Mouse (Mus musculus) neural tube, embryonic 14.5 days (tissue): ENCODE data around the gene Cep41. TPM values are rescaled to one million over a fixed set of nuclear protein-coding genes. Genes with fewer than 3 reads are reported as not detected.
A peak's percentile ranks its signal among the peaks of the same experiment; 100 is the strongest.

Experiments used
- ATAC-seq: fragments of 200-750 bp; cut with Nextera tagmentation; 2 replicates; pipeline ENCODE4 v1.8.0; 2017; ENCODE audit warnings: low read depth, mild to moderate bottlenecking, moderate TSS enrichment, moderate library complexity
- H3K27ac ChIP-seq: fragments of 300-500 bp; sonication (generic); 2 replicates; pipeline ENCODE4 v1.5.1; 2014; ENCODE audit warnings: low read depth, mild to moderate bottlenecking, control low read depth, low read length, moderate library complexity, mixed read lengths
- H3K27me3 ChIP-seq: fragments of 300-500 bp; sonication (generic); 2 replicates; pipeline ENCODE4 v1.6.1; 2014; ENCODE audit warnings: low read length; ENCODE audit not compliant: control insufficient read depth, insufficient read depth
- H3K36me3 ChIP-seq: fragments of 300-500 bp; sonication (generic); 2 replicates; pipeline ENCODE4 v1.6.1; 2014; ENCODE audit warnings: low read length, mixed read lengths; ENCODE audit not compliant: control insufficient read depth, insufficient read depth
- H3K4me1 ChIP-seq: fragments of 300-500 bp; sonication (generic); 2 replicates; pipeline ENCODE4 v1.6.1; 2014; ENCODE audit warnings: low read length; ENCODE audit not compliant: control insufficient read depth, insufficient read depth
- H3K4me2 ChIP-seq: fragments of 300-500 bp; sonication (generic); 2 replicates; pipeline ENCODE4 v1.6.1; 2014; ENCODE audit warnings: mild to moderate bottlenecking, low read depth, low read length, control low read depth
- H3K4me3 ChIP-seq: fragments of 300-500 bp; sonication (generic); 2 replicates; pipeline ENCODE4 v1.5.1; 2014; ENCODE audit warnings: low read depth, low read length, control low read depth, mixed read lengths
- H3K9ac ChIP-seq: fragments of 300-500 bp; sonication (generic); replicated peaks from 2 replicates; pipeline ENCODE4 v1.6.1; 2014; ENCODE audit warnings: low read depth, mild to moderate bottlenecking, control low read depth, low read length, mixed read lengths
- H3K9me3 ChIP-seq: fragments of 300-500 bp; sonication (generic); 2 replicates; pipeline ENCODE4 v1.6.1; 2016; ENCODE audit warnings: low read length; ENCODE audit not compliant: control insufficient read depth
- WGBS: fragments of 180-500 bp; shearing (Covaris S2); extraction: QIAGEN DNeasy Blood & Tissue Kit; methylation state at CpG from one replicate; pipeline ENCODE4 v1.1.7; 2014; 5-methylcytosine and 5-hydroxymethylcytosine counted together
- polyA plus RNA-seq: library from polyadenylated mRNA; unstranded; fragments of >200 nt; fragmentation: Nextera tagmentation; extraction: Ambion mirVana; gene quantifications from 2 replicates; pipeline ENCODE4 v1.2.1, GENCODE M21; 2014

The Cep41 gene
- polyA plus RNA-seq, 1 experiment from 2014 or later: 12.6 TPM

- Histone ChIP-seq H3K9ac (no peak overlapping the region), H3K9me3 (no peaks in the 10 kb centered on the region), H3K4me3 (no peak overlapping the region), H3K27ac (peak overlapping the region; percentile 49; the same call in 1 of the 2 replicates), H3K36me3 (no peaks in the 10 kb centered on the region), H3K4me2 (no peak overlapping the region), H3K27me3 (no peaks in the 10 kb centered on the region), H3K4me1 (peaks cover 30% of the 10 kb centered on the region)
- ATAC-seq: no peak
- 29% methylated on average over 9 of the region's 9 CpGs for WGBS
These were observed 40.9 kb downstream of the Cep41 start for GRCm38 (mm10) chr6:30652425-30653188.

DNA sequence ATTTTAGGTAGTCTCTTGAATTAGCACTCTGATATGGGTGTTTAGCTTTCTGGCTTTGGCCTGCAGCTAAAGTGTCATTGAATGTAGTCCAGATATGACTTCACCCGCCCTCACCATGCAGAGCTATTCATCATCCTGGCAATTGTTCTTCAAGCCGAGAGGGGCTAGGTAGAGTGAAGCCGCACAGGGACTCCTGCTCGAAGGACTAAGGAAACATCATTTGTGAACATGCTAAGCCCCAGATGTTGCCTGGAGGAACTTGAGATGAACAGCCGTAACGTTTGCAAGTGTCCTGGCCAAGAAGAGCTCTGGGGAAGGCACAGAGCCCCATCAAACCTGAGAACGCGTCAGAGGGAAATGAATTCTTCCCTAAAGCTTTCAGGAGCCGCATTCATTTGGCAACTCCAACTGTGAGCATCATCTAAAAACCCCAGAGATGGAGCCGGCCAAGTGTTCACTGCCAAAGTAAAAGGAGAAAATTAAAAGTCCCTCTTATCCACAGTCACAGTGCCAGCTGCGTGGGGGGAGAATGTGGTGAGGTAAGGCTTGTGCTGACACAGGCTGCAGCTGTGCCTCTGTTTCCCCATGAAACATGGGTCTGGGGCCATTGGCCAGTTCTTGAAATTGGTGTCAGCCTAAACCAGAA, 43.8 kb downstream of the Cep41 start:
- Histone ChIP-seq H3K4me1 (peaks cover 22% of the 10 kb centered on the region), H3K4me2 (no peak overlapping the region), H3K4me3 (no peak overlapping the region), H3K27ac (no peak overlapping the region), H3K27me3 (no peaks in the 10 kb centered on the region), H3K36me3 (no peaks in the 10 kb centered on the region), H3K9me3 (no peaks in the 10 kb centered on the region), H3K9ac (no peak overlapping the region)
- no peak for ATAC-seq
- 52% methylated on average over 11 of the region's 11 CpGs for WGBS

GRCm38 (mm10) chr6:30645379-30645778, 48.2 kb downstream of the Cep41 start:
- Histone ChIP-seq H3K4me1 (0 out of 2 replicates have a peak, but pooled peaks cover 4% of the 10 kb centered on the region), H3K27me3 (no peaks in the 10 kb centered on the region), H3K4me3 (no peak overlapping the region), H3K9ac (no peak overlapping the region), H3K36me3 (no peaks in the 10 kb centered on the region), H3K27ac (no peak overlapping the region), H3K9me3 (no peaks in the 10 kb centered on the region), H3K4me2 (no peak overlapping the region)
- WGBS: 61% methylated on average over 6 of the region's 6 CpGs
- no peak for ATAC-seq

DNA sequence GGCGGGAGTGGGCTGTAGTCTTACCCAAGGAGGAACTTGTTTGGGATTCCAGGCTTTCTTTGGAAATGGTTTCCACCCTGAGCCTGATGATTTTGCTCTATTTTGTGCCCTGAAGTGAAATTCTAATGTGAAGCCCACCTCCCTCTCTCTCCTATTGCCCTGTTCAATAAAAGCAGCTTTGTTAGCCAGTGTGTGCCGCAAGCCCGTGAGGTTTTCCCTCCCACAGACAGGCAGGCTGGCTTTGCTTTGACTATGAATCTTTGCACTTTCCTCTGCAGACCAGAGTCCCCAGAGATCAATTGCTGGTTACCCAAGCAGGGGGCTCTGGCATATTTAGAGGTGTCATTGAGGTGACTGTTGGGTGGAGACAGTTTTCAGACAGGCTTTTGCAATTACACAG, 49.1 kb downstream of the Cep41 start:
- ATAC-seq: no peak
- no peak overlapping the region for H3K27ac ChIP-seq
- no peak overlapping the region for H3K9ac ChIP-seq
- no peaks in the 10 kb centered on the region for H3K9me3 ChIP-seq
- no peaks in the 10 kb centered on the region for H3K36me3 ChIP-seq
- H3K4me2 ChIP-seq: no peak overlapping the region
- WGBS: 36% methylated on average over 3 of the region's 3 CpGs
- H3K4me1 ChIP-seq: 0 out of 2 replicates have a peak, but pooled peaks cover 2% of the 10 kb centered on the region
- no peaks in the 10 kb centered on the region for H3K27me3 ChIP-seq
- no peak overlapping the region for H3K4me3 ChIP-seq

- no peak for ATAC-seq
- Histone ChIP-seq H3K9ac (no peak overlapping the region), H3K27me3 (no peaks in the 10 kb centered on the region), H3K36me3 (no peaks in the 10 kb centered on the region), H3K27ac (peak overlapping the region; percentile 4; the same call in 1 of the 2 replicates), H3K4me3 (no peak overlapping the region), H3K4me2 (no peak overlapping the region), H3K9me3 (no peaks in the 10 kb centered on the region), H3K4me1 (no peaks in the 10 kb centered on the region)
- 74% methylated on average over 12 of the region's 12 CpGs for WGBS
These were observed 49.7 kb downstream of the Cep41 start for GRCm38 (mm10) chr6:30643694-30644460.

- no peak within 1 kb of the TSS for H3K4me3 ChIP-seq
- H3K9ac ChIP-seq: no peak within 1 kb of the TSS
- no peak for ATAC-seq
- H3K36me3 ChIP-seq: no peaks in the 10 kb centered on the region
- WGBS: 95% methylated on average over 5 of the region's 5 CpGs
- H3K4me2 ChIP-seq: no peak within 1 kb of the TSS
- no peaks in the 10 kb centered on the region for H3K9me3 ChIP-seq
- H3K4me1 ChIP-seq: no peaks in the 10 kb centered on the region
- no peaks in the 10 kb centered on the region for H3K27me3 ChIP-seq
- H3K27ac ChIP-seq: no peak within 1 kb of the TSS
These were observed 54.8 kb downstream of the Cep41 start, which contains the start of gene Cpa1 for GRCm38 (mm10) chr6:30638674-30639268. Gene Cpa1, plus strand, starts transcription at chr6:30639218.

DNA sequence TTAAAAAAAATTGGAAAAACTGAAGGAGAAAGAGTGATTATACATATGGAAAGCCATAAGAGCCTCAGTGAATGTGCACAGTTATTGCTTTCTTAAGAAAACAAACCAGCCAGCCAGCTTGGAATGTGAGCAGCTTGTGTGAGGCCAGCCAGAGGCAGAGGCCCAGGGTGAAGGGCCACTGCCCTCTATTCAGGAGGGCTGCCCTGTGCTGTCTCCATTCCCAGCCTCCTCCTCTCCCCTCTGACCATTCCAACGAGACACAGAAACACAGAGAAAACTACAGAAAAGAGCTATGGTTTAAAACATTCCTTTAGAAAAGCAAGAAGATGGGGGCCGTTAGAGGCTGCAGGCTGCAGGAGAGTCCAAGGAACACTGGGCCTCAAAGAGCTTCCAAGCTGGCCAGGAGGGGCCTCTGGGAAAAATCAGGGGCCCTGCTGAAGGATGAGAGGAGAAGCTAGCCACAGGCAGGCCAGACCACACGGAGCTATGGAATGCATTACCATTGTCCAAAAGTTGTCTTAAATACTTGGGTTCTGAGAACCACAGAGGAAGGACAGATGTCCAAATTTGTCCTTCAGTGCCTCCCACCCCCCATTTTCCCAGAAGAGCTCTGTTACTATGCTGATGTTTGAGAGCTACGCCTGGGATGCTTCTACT, 57.2 kb downstream of the Cep41 start:
- H3K9ac ChIP-seq: no peak overlapping the region
- H3K4me1 ChIP-seq: no peaks in the 10 kb centered on the region
- no peak overlapping the region for H3K4me2 ChIP-seq
- no peak; the same call in 1 of the 2 replicates for ATAC-seq
- H3K27me3 ChIP-seq: no peaks in the 10 kb centered on the region
- no peak overlapping the region; the same call in 1 of the 2 replicates for H3K27ac ChIP-seq
- WGBS: 29% methylated on average over 4 of the region's 4 CpGs
- H3K9me3 ChIP-seq: no peaks in the 10 kb centered on the region
- no peaks in the 10 kb centered on the region for H3K36me3 ChIP-seq
- no peak overlapping the region for H3K4me3 ChIP-seq

- Histone ChIP-seq H3K36me3 (no peaks in the 10 kb centered on the region), H3K27me3 (no peaks in the 10 kb centered on the region), H3K4me1 (no peaks in the 10 kb centered on the region), H3K4me2 (no peak overlapping the region), H3K9ac (no peak overlapping the region), H3K9me3 (no peaks in the 10 kb centered on the region), H3K27ac (no peak overlapping the region), H3K4me3 (no peak overlapping the region)
- 56% methylated on average over 8 of the region's 8 CpGs for WGBS
- no peak for ATAC-seq
These were observed 58.1 kb downstream of the Cep41 start for GRCm38 (mm10) chr6:30635361-30635862.
